In the genomic region with DNA sequence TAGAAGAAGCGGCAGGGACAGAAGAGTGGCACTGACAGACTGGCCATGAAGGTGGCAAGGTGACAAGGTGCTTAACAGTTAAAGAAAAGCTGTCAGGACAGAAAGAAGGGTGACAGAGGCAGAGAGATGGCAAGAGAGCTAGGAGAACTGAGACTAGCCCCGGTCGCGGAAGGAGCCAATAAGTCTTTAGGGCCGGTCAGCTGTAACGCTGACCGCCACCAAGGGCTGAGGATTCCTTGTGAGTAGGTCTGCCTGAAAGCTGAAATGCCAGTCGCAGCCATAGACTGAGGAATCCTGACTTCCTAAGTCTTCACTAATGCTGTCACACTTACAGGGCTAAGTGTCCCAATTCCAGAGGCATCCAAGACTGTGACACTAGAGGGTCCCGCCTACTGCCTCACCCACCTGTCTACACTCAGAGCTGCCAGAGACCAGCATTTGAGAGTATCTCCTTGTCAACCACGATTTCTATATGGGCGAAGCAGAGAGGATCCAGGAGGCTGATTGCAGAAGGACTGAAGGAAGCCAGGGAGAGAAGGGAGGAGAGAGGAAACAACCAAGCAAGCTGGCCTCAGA, we compare ENCODE assay signal across 9 mouse cellular contexts. TPM values are rescaled to one million over a fixed set of nuclear protein-coding genes. Genes with fewer than 3 reads are reported as not detected.
DNase-seq lines count a peak whose midpoint lies in the region; ATAC-seq and TF ChIP-seq lines count a peak whose summit lies in the region.
"Had no signal": no experiment of that assay in that cellular context is flagged by ENCODE, and none has a peak within 500 bp of the region (broad histone marks: within the 10 kb centered on the region; RNA-seq: fewer than 3 reads in every experiment).

No protein-coding gene starts in this region.

- WGBS in forebrain, embryonic 11.5 days, result 61% methylated on average over 11 of the region's 11 CpGs
- WGBS in hindbrain, embryonic 12.5 days, result 73% methylated on average over 11 of the region's 11 CpGs
- 48% methylated on average over 11 of the region's 11 CpGs for WGBS in midbrain, embryonic 14.5 days

- no peak overlapping the region for H3K4me3 ChIP-seq in left cerebral cortex, adult 2 months
- H3K4me3 ChIP-seq in forebrain, embryonic 11.5 days (ENCODE audit: low read depth, low read length), result no peak overlapping the region
- H3K4me3 ChIP-seq in hindbrain, embryonic 12.5 days, result no peak overlapping the region
- H3K4me3 ChIP-seq in midbrain, embryonic 14.5 days (replicated peaks; ENCODE audit: low read depth, low read length), result no peak overlapping the region
- H3K4me3 ChIP-seq: limb, embryonic 12.5 days had no signal

- H3K27me3 ChIP-seq in forebrain, embryonic 11.5 days (ENCODE audit: control insufficient read depth, insufficient read depth, low read length), result no peaks in the 10 kb centered on the region
- peaks cover 4% of the 10 kb centered on the region; the same call in 1 of the 2 replicates for H3K27me3 ChIP-seq in hindbrain, embryonic 12.5 days
- H3K27me3 ChIP-seq in midbrain, embryonic 14.5 days (ENCODE audit: control insufficient read depth, insufficient read depth, low read length), result no peaks in the 10 kb centered on the region
- H3K27me3 ChIP-seq: limb, embryonic 12.5 days had no signal

- no peaks in the 10 kb centered on the region; the same call in 1 of the 2 replicates for H3K4me1 ChIP-seq in forebrain, embryonic 11.5 days (replicated peaks; ENCODE audit: control insufficient read depth, insufficient read depth, low read length)
- peaks cover 15% of the 10 kb centered on the region for H3K4me1 ChIP-seq in hindbrain, embryonic 12.5 days
- peaks cover 6% of the 10 kb centered on the region; the same call in 1 of the 2 replicates for H3K4me1 ChIP-seq in midbrain, embryonic 14.5 days (ENCODE audit: control insufficient read depth, insufficient read depth, low read length)

- H3K27ac ChIP-seq in left cerebral cortex, adult 2 months, result peak overlapping the region; percentile 40; the same call in 1 of the 2 replicates
- no peak overlapping the region for H3K27ac ChIP-seq in forebrain, embryonic 11.5 days (ENCODE audit: low read depth, low read length)
- H3K27ac ChIP-seq in hindbrain, embryonic 12.5 days, result no peak overlapping the region
- H3K27ac ChIP-seq in midbrain, embryonic 14.5 days (replicated peaks; ENCODE audit: low read depth, low read length), result 0 out of 2 replicates have a peak overlapping the region, but pooled peaks have one; percentile 0
- H3K27ac ChIP-seq: limb, embryonic 12.5 days had no signal

- intact Hi-C loops in left cerebral cortex, adult 2 months (cut with DNase I), result no loop called here

- H3K36me3 ChIP-seq in forebrain, embryonic 11.5 days (ENCODE audit: control insufficient read depth, insufficient read depth, low read length), result no peaks in the 10 kb centered on the region
- H3K36me3 ChIP-seq in hindbrain, embryonic 12.5 days, result no peaks in the 10 kb centered on the region
- no peaks in the 10 kb centered on the region for H3K36me3 ChIP-seq in midbrain, embryonic 14.5 days (ENCODE audit: control insufficient read depth, insufficient read depth, low read length)
- H3K36me3 ChIP-seq: limb, embryonic 12.5 days had no signal

- H3K9ac ChIP-seq in forebrain, embryonic 11.5 days (ENCODE audit: low read length), result no peak overlapping the region
- 0 out of 2 replicates have a peak overlapping the region, but pooled peaks have one; percentile 23 for H3K9ac ChIP-seq in hindbrain, embryonic 12.5 days
- H3K9ac ChIP-seq in midbrain, embryonic 14.5 days (replicated peaks; ENCODE audit: low read length), result peak overlapping the region; percentile 34; the same call in 1 of the 2 replicates
- H3K9ac ChIP-seq: limb, embryonic 12.5 days had no signal

- TF ChIP-seq CTCF in left cerebral cortex, adult 2 months (IDR thresholded peaks at IDR 0.05), result no peak

- DNase-seq in left cerebral cortex, adult 2 months (ENCODE audit: extremely low spot score in 1 of 2, low spot score in 2 of 2), result no peak
- no peak for DNase-seq in left cerebral cortex, adult 9 months (ENCODE audit: low spot score in 2 of 2)
- peak; percentile 46 for DNase-seq in forebrain, embryonic 11.5 days (ENCODE audit: low spot score)
- DNase-seq in midbrain, embryonic 14.5 days, result no peak
- DNase-seq in adrenal gland, adult 8-10 months, result no peak
- DNase-seq in layer of hippocampus, postnatal 14 days (ENCODE audit: low spot score in 2 of 2), result no peak
- no peak for DNase-seq in gastrocnemius, postnatal 10 days

- no peak overlapping the region for H3K4me2 ChIP-seq in forebrain, embryonic 11.5 days (ENCODE audit: low read depth, low read length, severe bottlenecking)
- peak overlapping the region; percentile 32 for H3K4me2 ChIP-seq in hindbrain, embryonic 12.5 days (replicated peaks)
- H3K4me2 ChIP-seq in midbrain, embryonic 14.5 days (ENCODE audit: low read length), result peak overlapping the region; percentile 35
- H3K4me2 ChIP-seq: limb, embryonic 12.5 days had no signal

- no peaks in the 10 kb centered on the region for H3K9me3 ChIP-seq in forebrain, embryonic 11.5 days (ENCODE audit: control insufficient read depth, low read length)
- no peaks in the 10 kb centered on the region for H3K9me3 ChIP-seq in hindbrain, embryonic 12.5 days (replicated peaks)
- H3K9me3 ChIP-seq in midbrain, embryonic 14.5 days (ENCODE audit: control insufficient read depth, low read length), result no peaks in the 10 kb centered on the region
- H3K9me3 ChIP-seq: limb, embryonic 12.5 days had no signal

- ATAC-seq in forebrain, embryonic 11.5 days (replicated peaks; ENCODE audit: low FRiP score), result no peak; the same call in 1 of the 2 replicates
- ATAC-seq in hindbrain, embryonic 12.5 days (ENCODE audit: low FRiP score), result peak; percentile 16
- ATAC-seq in midbrain, embryonic 14.5 days (ENCODE audit: low FRiP score, low TSS enrichment), result no peak

RNA-seq across cellular contexts. Expression of a gene that starts 1.6 kb away (rescaled TPM):
- 100 to 1,000 TPM; 139 to 153 TPM for total RNA-seq in left cerebral cortex, adult 2 months (2021)
- 4.1 and 4.5 TPM in 2 replicates for polyA plus RNA-seq in forebrain, embryonic 11.5 days (2014; fragmentation: Nextera tagmentation; extraction: Ambion mirVana)
- 10.5 and 16.9 TPM in 2 replicates for polyA plus RNA-seq in hindbrain, embryonic 12.5 days (2016; fragmentation: Nextera tagmentation; extraction: Ambion mirVana)
- polyA plus RNA-seq in midbrain, embryonic 14.5 days (2014; fragmentation: Nextera tagmentation; extraction: Ambion mirVana), result 7.8 and 8.5 TPM in 2 replicates
- total RNA-seq in adrenal gland, adult 8-10 months (2022), result 1 to 10 TPM; 3.9 to 6.9 (median 4.8) TPM
- 10 to 100 TPM; 85.3 to 86.1 TPM for total RNA-seq in layer of hippocampus, postnatal 14 days (2021)
- 10 to 100 TPM; 19.6 to 25.2 TPM for total RNA-seq in gastrocnemius, postnatal 10 days (2021)

RNA-seq across cellular contexts. Expression of a gene that starts 42.6 kb away (rescaled TPM):
- total RNA-seq in left cerebral cortex, adult 2 months (2021), result 100 to 1,000 TPM; 215 to 220 TPM
- 52.9 and 53.6 TPM in 2 replicates for polyA plus RNA-seq in forebrain, embryonic 11.5 days (2014; fragmentation: Nextera tagmentation; extraction: Ambion mirVana)
- polyA plus RNA-seq in hindbrain, embryonic 12.5 days (2016; fragmentation: Nextera tagmentation; extraction: Ambion mirVana), result 64.7 and 67.2 TPM in 2 replicates
- 113 and 128 TPM in 2 replicates for polyA plus RNA-seq in midbrain, embryonic 14.5 days (2014; fragmentation: Nextera tagmentation; extraction: Ambion mirVana)
- 10 to 100 TPM; 46.7 to 75.8 (median 55.1) TPM for total RNA-seq in adrenal gland, adult 8-10 months (2022)
- 100 to 1,000 TPM; 271 to 273 TPM for total RNA-seq in layer of hippocampus, postnatal 14 days (2021)
- 10 to 100 TPM; 51.6 to 55.3 TPM for total RNA-seq in gastrocnemius, postnatal 10 days (2021)

RNA-seq across cellular contexts. Expression of a gene that starts 55.7 kb away (rescaled TPM):
- 10 to 100 TPM; 73.3 to 78.9 TPM for total RNA-seq in left cerebral cortex, adult 2 months (2021)
- 52.2 and 58.6 TPM in 2 replicates for polyA plus RNA-seq in forebrain, embryonic 11.5 days (2014; fragmentation: Nextera tagmentation; extraction: Ambion mirVana)
- 62.3 and 64.6 TPM in 2 replicates for polyA plus RNA-seq in hindbrain, embryonic 12.5 days (2016; fragmentation: Nextera tagmentation; extraction: Ambion mirVana)
- 91.3 and 95.9 TPM in 2 replicates for polyA plus RNA-seq in midbrain, embryonic 14.5 days (2014; fragmentation: Nextera tagmentation; extraction: Ambion mirVana)
- total RNA-seq in adrenal gland, adult 8-10 months (2022), result 10 to 100 TPM; 51.9 to 63.8 (median 57.9) TPM
- total RNA-seq in layer of hippocampus, postnatal 14 days (2021), result 10 to 100 TPM; 57.7 to 62.5 TPM
- 10 to 100 TPM; 79.2 to 87.0 TPM for total RNA-seq in gastrocnemius, postnatal 10 days (2021)

RNA-seq across cellular contexts. Expression of a gene that starts 56.6 kb away (rescaled TPM):
- total RNA-seq in left cerebral cortex, adult 2 months (2021), result 100 to 1,000 TPM; 394 to 436 TPM
- 147 TPM in 2 replicates for polyA plus RNA-seq in forebrain, embryonic 11.5 days (2014; fragmentation: Nextera tagmentation; extraction: Ambion mirVana)
- 194 and 218 TPM in 2 replicates for polyA plus RNA-seq in hindbrain, embryonic 12.5 days (2016; fragmentation: Nextera tagmentation; extraction: Ambion mirVana)
- polyA plus RNA-seq in midbrain, embryonic 14.5 days (2014; fragmentation: Nextera tagmentation; extraction: Ambion mirVana), result 272 and 300 TPM in 2 replicates
- total RNA-seq in adrenal gland, adult 8-10 months (2022), result 10 to 100 TPM; 64.3 to 76.2 (median 70.9) TPM
- total RNA-seq in layer of hippocampus, postnatal 14 days (2021), result 100 to 1,000 TPM; 374 to 378 TPM
- total RNA-seq in gastrocnemius, postnatal 10 days (2021), result 10 to 100 TPM; 74.9 to 75.2 TPM

Comparison
In these comparisons a context has a peak if more than half of its experiments do, and no peak if none do; other contexts are left out.
1. H3K27ac ChIP-seq: peak in left cerebral cortex, adult 2 months (single experiment) and midbrain, embryonic 14.5 days (single experiment); none in forebrain, embryonic 11.5 days (single experiment) and hindbrain, embryonic 12.5 days (single experiment).